Mouse (Mus musculus) myocyte (in vitro differentiated cells): ENCODE data around the gene Wnt10a. TPM values are rescaled to one million over a fixed set of nuclear protein-coding genes. Genes with fewer than 3 reads are reported as not detected.

Source experiments
- H3K27me3 ChIP-seq: one replicate; pipeline ENCODE4 v1.6.1; 2011; ENCODE audit not compliant: control insufficient read depth, insufficient read depth, insufficient read length
- H3K36me3 ChIP-seq: one replicate; pipeline ENCODE4 v1.6.1; 2011; ENCODE audit not compliant: control insufficient read depth, insufficient read depth
- H3K4me2 ChIP-seq: one replicate; pipeline ENCODE4 v1.6.1; 2011; ENCODE audit warnings: low read depth, control low read depth
- H3K4me3 ChIP-seq: one replicate; pipeline ENCODE4 v1.5.1; 2011; ENCODE audit warnings: mild to moderate bottlenecking, control low read depth, moderate library complexity
- H3K79me2 ChIP-seq: one replicate; pipeline ENCODE4 v1.6.1; 2011; ENCODE audit not compliant: control insufficient read depth, insufficient read depth
- H3ac ChIP-seq: one replicate; pipeline ENCODE4 v1.6.1; 2011; ENCODE audit not compliant: control insufficient read depth, insufficient read length
- CEBPB ChIP-seq: IDR thresholded peaks from 2 replicates; pipeline ENCODE4 v1.6.1; 2011; ENCODE audit warnings: mild to moderate bottlenecking, moderate library complexity; ENCODE audit not compliant: poor library complexity, insufficient read depth, severe bottlenecking
- E2F4 ChIP-seq: IDR thresholded peaks from one replicate; pipeline ENCODE4 v1.6.1; 2011; ENCODE audit warnings: mild to moderate bottlenecking, control low read depth, moderate library complexity; ENCODE audit not compliant: insufficient read depth
- MYOD1 ChIP-seq, 3 experiments: IDR thresholded peaks; one replicate each; pipeline ENCODE4 v1.6.1; 2011; ENCODE audit warnings: control low read depth in 2 of 3, low read depth in 2 of 3, mild to moderate bottlenecking in 2 of 3, moderate library complexity in 1 of 3; ENCODE audit not compliant: insufficient read length in 2 of 3, control insufficient read depth in 1 of 3
- MYOG ChIP-seq, 3 experiments: IDR thresholded peaks; one replicate each; pipeline ENCODE4 v1.6.1; 2011; ENCODE audit warnings: control low read depth in 2 of 3, low read depth in 2 of 3, mild to moderate bottlenecking in 2 of 3; ENCODE audit not compliant: insufficient read length in 2 of 3, control insufficient read depth in 1 of 3, insufficient read depth in 1 of 3
- POLR2A ChIP-seq: IDR thresholded peaks from one replicate; pipeline ENCODE4 v1.6.1; 2011; ENCODE audit warnings: low read depth, mild to moderate bottlenecking, control low read depth, moderate library complexity; ENCODE audit not compliant: insufficient read length
- POLR2AphosphoS2 ChIP-seq: IDR thresholded peaks from one replicate; pipeline ENCODE4 v1.6.1; 2011; ENCODE audit warnings: low read depth, control low read depth; ENCODE audit not compliant: insufficient read length
- REST ChIP-seq: IDR thresholded peaks from one replicate; pipeline ENCODE4 v1.6.1; 2011; ENCODE audit warnings: mild to moderate bottlenecking, control low read depth, moderate library complexity; ENCODE audit not compliant: insufficient read depth, insufficient read length
- SRF ChIP-seq: IDR thresholded peaks from one replicate; pipeline ENCODE4 v1.6.1; 2011; ENCODE audit warnings: low read depth; ENCODE audit not compliant: control insufficient read depth, insufficient read length
- TCF12 ChIP-seq: IDR thresholded peaks from one replicate; pipeline ENCODE4 v1.6.1; 2011; ENCODE audit warnings: mild to moderate bottlenecking, control low read depth; ENCODE audit not compliant: poor library complexity, insufficient read depth, severe bottlenecking
- TCF3 ChIP-seq: IDR thresholded peaks from one replicate; pipeline ENCODE4 v1.6.1; 2011; ENCODE audit warnings: low read depth, control low read depth; ENCODE audit not compliant: insufficient read length
- USF1 ChIP-seq: IDR thresholded peaks from one replicate; pipeline ENCODE4 v1.6.1; 2011; ENCODE audit warnings: low read depth, mild to moderate bottlenecking, control low read depth, moderate library complexity
- polyA plus RNA-seq: library from polyadenylated mRNA; unstranded; fragments of >200 nt; fragmentation: generic; extraction: Trizol; gene quantifications from one replicate; pipeline ENCODE4 v1.2.1, GENCODE M21; 2012; ENCODE audit warnings: missing spikeins

The Wnt10a gene
- polyA plus RNA-seq, 1 experiment, result 44.0 TPM

DNA sequence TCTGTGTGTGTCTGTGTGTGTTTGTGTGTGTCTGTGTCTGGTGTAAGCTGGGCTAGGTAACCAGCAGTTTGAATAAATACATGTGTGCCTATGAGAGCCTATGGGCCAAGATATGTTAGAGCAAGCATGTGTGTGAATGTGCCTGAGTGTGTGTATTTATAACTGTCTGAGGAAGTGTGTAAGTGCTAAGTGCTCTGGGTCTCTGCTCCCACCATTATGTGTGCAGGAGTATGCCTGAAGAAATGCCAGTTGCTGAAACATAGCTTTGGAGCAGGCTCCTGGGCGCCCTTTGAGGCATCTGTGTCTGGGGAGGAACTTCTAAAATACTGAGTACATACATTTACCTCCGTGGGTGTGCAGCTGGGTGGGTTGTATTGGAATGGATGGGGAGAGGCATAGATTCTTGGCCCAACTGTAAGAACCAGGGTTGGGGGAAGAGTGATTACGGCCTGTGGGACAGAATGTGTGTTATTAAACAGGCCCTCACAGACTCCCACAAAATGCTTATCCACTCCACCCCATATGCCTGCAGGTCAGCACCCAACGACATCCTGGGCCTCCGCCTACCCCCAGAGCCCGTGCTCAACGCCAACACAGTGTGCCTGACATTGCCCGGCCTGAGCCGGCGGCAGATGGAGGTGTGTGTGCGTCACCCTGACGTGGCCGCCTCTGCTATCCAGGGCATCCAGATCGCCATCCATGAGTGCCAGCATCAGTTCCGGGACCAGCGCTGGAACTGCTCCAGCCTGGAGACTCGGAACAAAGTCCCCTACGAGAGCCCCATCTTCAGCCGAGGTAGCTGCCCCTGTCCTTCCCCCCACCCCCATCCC lies 1.7 kb downstream of the Wnt10a start:
- Histone ChIP-seq H3K79me2 (peaks cover 5% of the 10 kb centered on the region), H3K4me3 (peak overlapping the region; percentile 27), H3ac (peak overlapping the region; percentile 70), H3K4me2 (peak overlapping the region; percentile 77), H3K36me3 (no peaks in the 10 kb centered on the region), H3K27me3 (no peaks in the 10 kb centered on the region)
- peak in 1 of 3 experiments; percentile 43 for TF ChIP-seq MYOD1 (IDR thresholded peaks at IDR 0.05; ENCODE audit: control insufficient read depth in 1 of 3, insufficient read length in 2 of 3, low read depth in 2 of 3)
- peak; percentile 84 for TF ChIP-seq POLR2AphosphoS2
- no peak for TF ChIP-seq CEBPB
- TF ChIP-seq POLR2A, result peak; percentile 78

DNA sequence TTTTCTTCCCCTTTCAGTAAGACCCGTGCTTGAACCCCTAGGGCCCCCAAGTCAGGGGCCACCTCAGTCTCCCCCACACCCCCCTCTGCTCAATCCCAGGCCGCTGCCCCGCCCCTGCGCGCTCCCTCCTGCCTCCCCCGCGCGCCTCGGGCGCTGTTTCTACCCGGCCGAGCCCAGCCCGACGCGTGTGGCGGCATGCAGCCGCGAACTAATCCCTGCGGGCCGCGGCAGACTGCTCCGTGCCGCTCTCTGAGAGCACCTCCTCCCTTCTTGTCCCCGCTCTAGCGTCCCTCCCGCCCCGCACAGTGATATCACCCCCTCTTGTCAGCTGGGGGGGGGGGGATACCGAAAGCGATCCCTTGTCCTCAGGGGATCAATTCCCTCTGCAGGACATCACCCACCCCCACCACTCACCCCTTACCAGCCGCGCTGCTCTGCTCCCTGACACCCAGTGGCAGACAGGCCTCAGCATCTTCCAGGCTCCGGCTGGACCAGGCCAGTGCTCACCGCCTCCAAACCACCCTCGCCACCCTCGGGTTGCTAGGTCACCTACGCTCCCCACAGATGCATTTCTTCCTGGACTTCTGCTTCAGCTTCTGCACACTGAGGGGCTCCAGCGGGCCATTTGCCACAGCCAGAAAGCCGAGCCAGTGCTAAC lies 3.3 kb downstream of the Wnt10a start:
- Histone ChIP-seq H3K4me3 (peak overlapping the region; percentile 27), H3K79me2 (peaks cover 5% of the 10 kb centered on the region), H3K27me3 (no peaks in the 10 kb centered on the region), H3ac (no peak overlapping the region), H3K36me3 (no peaks in the 10 kb centered on the region), H3K4me2 (peak overlapping the region; percentile 77)
- TF ChIP-seq POLR2A, result peak; percentile 53
- TF ChIP-seq TCF3, result no peak
- TF ChIP-seq CEBPB, result no peak
- no peak for TF ChIP-seq POLR2AphosphoS2
- peak in 1 of 3 experiments; percentile 37 for TF ChIP-seq MYOG (IDR thresholded peaks at IDR 0.05; ENCODE audit: control insufficient read depth in 1 of 3, insufficient read depth in 1 of 3, insufficient read length in 2 of 3, low read depth in 2 of 3)
- peak in 1 of 3 experiments; percentile 17 for TF ChIP-seq MYOD1 (IDR thresholded peaks at IDR 0.05; ENCODE audit: control insufficient read depth in 1 of 3, insufficient read length in 2 of 3, low read depth in 2 of 3)
- no peak for TF ChIP-seq USF1
- TF ChIP-seq REST, result no peak

DNA sequence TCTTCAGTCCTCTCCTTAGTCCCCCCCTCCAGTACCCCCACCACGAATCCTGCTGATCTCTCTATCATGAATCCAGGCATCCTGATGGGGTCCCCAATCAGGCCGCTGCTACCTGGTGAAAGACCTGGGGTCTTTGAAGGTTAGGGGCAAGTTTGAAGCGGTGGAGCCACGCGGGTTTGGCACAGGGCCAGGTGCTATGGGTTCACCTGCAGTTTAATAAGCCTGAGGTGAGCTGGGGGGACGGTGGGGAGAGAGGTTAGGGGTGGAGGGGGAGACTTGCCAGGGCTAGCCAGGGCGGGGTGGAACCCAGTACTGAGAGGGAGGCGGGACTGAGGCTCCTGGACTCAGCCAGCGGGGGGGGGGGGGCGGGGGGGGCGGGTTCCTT lies 3.8 kb downstream of the Wnt10a start:
- TF ChIP-seq POLR2A, result no peak
- TF ChIP-seq USF1, result no peak
- no peak for TF ChIP-seq MYOD1 (IDR thresholded peaks at IDR 0.05; ENCODE audit: control insufficient read depth in 1 of 3, insufficient read length in 2 of 3, low read depth in 2 of 3)
- TF ChIP-seq MYOG (IDR thresholded peaks at IDR 0.05; ENCODE audit: control insufficient read depth in 1 of 3, insufficient read depth in 1 of 3, insufficient read length in 2 of 3, low read depth in 2 of 3), result no peak
- TF ChIP-seq E2F4, result no peak
- no peak for TF ChIP-seq TCF3
- no peak for TF ChIP-seq REST
- TF ChIP-seq SRF, result no peak
- peak overlapping the region; percentile 77 for H3K4me2 ChIP-seq
- H3ac ChIP-seq, result no peak overlapping the region
- no peaks in the 10 kb centered on the region for H3K36me3 ChIP-seq
- peaks cover 5% of the 10 kb centered on the region for H3K79me2 ChIP-seq
- H3K4me3 ChIP-seq, result peak overlapping the region; percentile 27
- H3K27me3 ChIP-seq, result no peaks in the 10 kb centered on the region

DNA sequence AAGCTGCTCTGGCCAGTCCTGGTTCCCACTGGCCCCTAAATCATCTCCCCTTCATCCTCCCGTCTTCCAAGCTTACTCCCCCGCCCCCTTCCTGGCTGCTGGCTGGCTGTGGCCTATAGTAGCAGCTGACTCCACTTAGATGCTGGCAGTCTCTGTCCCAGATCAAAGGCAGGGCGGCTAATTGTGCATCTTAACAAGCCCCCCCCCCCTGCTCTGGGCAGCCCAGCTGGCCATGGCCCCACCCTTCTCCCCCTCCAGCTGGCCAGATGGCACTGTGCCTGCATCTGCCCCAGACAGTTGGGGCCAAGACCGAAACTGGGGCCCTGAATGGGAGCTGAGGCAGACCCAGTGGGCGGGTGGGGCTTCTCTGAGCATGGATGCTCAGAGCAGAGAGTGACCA lies 6.1 kb downstream of the Wnt10a start:
- no peaks in the 10 kb centered on the region for H3K36me3 ChIP-seq
- no peak overlapping the region for H3K4me3 ChIP-seq
- no peak overlapping the region for H3ac ChIP-seq
- peaks cover 4% of the 10 kb centered on the region for H3K79me2 ChIP-seq
- H3K27me3 ChIP-seq, result no peaks in the 10 kb centered on the region
- peak overlapping the region; percentile 20 for H3K4me2 ChIP-seq
- TF ChIP-seq TCF3 (peak; percentile 83), MYOD1 (IDR thresholded peaks at IDR 0.05; ENCODE audit: control insufficient read depth in 1 of 3, insufficient read length in 2 of 3, low read depth in 2 of 3) (peak; percentile 2 to 96 (median 81)), MYOG (IDR thresholded peaks at IDR 0.05; ENCODE audit: control insufficient read depth in 1 of 3, insufficient read depth in 1 of 3, insufficient read length in 2 of 3, low read depth in 2 of 3) (peak; percentile 83 to 97 (median 95)), SRF (no peak), TCF12 (peak; percentile 87)

DNA sequence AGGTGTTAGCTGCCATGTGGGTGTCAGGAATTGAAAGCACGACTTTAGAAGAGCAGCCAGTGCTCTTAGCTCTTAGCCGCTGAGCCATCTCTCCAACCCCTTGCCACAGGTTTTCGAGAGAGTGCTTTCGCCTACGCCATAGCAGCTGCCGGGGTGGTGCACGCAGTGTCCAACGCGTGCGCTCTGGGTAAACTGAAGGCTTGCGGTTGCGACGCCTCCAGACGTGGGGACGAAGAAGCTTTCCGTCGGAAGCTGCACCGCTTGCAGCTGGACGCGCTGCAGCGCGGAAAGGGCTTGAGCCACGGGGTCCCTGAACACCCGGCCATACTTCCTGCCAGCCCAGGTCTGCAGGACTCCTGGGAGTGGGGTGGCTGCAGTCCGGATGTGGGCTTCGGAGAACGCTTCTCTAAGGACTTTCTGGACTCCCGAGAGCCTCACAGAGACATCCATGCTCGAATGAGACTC lies 9.1 kb downstream of the Wnt10a start:
- Histone ChIP-seq H3K79me2 (no peaks in the 10 kb centered on the region), H3K36me3 (no peaks in the 10 kb centered on the region), H3K4me3 (no peak overlapping the region), H3K27me3 (no peaks in the 10 kb centered on the region), H3ac (no peak overlapping the region), H3K4me2 (peak overlapping the region; percentile 49)
- peak in 2 of 3 experiments; percentile 53 to 87 for TF ChIP-seq MYOG (IDR thresholded peaks at IDR 0.05; ENCODE audit: control insufficient read depth in 1 of 3, insufficient read depth in 1 of 3, insufficient read length in 2 of 3, low read depth in 2 of 3)
- no peak for TF ChIP-seq E2F4
- TF ChIP-seq MYOD1 (IDR thresholded peaks at IDR 0.05; ENCODE audit: control insufficient read depth in 1 of 3, insufficient read length in 2 of 3, low read depth in 2 of 3), result peak in 2 of 3 experiments; percentile 73 to 84
